Mouse (Mus musculus) megakaryocyte, embryonic 14.5 days (primary cell): ENCODE data around the gene Ppp1cb.

Experiments used
- FLI1 ChIP-seq: IDR thresholded peaks from 2 replicates; pipeline ENCODE4 v1.6.1; 2012; ENCODE audit warnings: low read length, inconsistent platforms, mixed read lengths
- GATA1 ChIP-seq: IDR thresholded peaks from 3 replicates; pipeline ENCODE4 v1.6.1; 2012; ENCODE audit warnings: mixed read lengths, low read length, inconsistent platforms, borderline replicate concordance

DNA sequence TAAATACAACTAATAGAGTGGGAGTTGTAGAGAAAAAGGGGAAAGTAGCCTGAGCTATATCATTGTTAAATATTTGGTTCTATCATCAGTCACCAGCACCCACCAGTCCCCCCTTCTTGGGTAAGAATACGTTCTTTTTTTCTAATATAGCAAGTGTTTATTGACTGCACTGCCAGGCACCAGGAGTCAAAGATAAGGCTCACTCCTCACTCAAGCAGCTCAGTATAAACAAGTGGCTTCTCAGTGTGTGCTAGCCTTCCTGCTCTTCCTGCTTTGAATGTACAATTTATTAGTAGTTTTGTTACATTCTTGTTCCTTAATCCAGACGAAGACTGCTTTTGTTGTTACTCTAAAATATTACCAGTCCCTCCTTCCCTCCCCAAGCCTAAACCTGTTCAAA is 2.3 kb downstream of the Ppp1cb start:
- TF ChIP-seq GATA1 = no peak
- TF ChIP-seq FLI1 = no peak
